Mouse (Mus musculus) lung, postnatal 36 days (tissue): Measurements from ENCODE around the gene Supv3l1.
A peak's percentile ranks its signal among the peaks of the same experiment; 100 is the strongest.

ENCODE experiments used
- DNase-seq: peaks from one replicate; pipeline ENCODE4 v3.0.0; 2022; ENCODE audit warnings: mixed read lengths

Supv3l1 gene

DNA sequence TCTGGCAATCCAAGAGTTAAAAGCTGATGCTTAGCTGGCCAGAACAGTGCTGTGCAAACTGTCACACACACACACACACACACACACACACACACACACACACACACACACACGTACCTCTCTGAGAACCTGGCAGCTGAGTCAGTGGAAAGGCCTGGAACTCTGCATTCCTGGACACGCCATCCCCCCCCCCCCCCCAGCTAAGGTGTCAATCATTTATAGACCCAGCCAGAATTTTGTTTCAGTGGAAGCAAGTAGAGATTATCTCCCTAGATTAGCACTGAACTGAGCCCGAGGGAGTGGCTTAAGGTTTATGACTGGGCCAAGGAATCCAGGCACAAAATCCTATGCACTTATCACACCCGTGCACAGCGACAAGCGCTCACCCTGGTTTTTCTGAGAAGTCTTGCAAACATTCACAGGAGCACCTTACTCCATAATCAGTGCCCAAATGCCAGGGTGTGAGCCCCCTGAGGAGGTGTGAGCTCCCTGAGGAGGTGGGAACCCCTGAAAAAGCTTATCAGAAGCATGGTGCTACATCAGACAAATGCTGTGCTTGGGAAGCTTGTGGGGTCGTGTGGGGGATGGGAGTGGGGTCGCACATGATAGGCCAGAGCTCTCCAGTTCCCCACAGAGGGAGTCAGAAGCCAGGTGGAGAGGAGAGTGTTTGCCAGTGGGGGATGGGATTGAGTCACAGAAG is 36.5 kb downstream of the Supv3l1 start:
- peak; percentile 44 for DNase-seq

DNA sequence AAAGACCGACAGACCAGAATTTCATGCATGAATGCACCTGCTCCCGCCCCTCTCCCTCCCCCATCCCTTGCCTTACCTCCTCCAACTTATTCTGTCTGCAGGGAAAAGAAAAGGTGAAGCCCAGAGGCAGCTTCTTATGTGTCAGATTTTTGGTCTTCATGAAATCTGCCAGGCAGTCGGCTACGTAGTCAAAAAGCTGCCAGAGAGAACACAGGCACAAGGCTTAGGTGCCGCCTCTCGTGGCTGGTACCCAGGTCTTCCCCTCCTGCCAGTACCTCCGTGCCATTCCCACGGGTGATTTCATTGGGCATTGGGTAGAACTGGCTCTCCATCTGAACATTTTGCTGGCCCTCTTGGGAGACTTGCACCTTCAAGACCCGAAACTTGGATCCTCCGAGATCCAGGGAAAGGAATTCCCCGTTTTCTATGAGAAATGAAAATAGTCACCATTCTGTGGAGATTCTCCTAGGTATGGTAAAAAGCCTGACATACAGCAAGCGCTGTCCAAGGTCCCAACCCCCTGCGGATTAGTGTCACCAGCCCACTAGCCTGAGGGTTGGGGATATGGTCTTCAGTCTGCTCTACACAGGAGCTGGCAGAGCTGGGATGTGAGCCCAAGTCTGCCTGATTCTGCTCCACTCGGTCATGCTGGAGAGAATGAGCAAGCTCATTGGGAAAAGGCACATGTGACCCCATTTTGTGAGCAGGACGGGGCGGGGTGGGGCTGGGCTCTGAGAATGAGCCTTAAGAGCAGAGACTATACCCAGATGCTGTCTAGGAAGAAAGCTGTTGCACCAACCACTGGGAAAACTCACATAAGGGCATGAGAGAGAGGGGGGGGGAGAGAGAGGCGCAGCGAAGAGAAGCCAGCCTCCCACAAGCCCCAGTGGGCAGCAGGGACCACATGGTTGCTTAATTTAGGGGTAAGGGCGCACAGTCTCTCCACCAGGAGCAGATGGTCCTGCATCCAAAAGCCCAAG is 37.8 kb downstream of the Supv3l1 start:
- DNase-seq = no peak

DNA sequence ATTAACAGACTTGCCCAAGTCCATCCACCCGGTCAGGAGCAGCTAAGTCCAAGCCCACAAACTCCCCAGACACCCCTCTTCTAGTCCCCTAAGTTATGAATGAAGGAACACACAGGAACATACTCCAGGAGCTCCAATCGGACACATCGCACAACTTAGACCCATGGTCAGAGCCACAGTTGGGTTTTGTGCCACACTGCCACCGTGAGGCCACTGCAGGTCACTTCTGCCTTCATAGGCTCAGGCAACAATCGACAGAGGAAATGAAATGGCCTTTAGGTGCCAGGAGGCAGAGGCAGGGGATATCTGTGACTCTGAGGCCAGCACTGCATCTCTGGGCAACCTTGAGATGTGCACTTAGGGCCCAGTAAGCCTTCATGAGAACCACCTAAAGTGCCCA is 38.6 kb downstream of the Supv3l1 start:
- DNase-seq = peak; percentile 76

DNA sequence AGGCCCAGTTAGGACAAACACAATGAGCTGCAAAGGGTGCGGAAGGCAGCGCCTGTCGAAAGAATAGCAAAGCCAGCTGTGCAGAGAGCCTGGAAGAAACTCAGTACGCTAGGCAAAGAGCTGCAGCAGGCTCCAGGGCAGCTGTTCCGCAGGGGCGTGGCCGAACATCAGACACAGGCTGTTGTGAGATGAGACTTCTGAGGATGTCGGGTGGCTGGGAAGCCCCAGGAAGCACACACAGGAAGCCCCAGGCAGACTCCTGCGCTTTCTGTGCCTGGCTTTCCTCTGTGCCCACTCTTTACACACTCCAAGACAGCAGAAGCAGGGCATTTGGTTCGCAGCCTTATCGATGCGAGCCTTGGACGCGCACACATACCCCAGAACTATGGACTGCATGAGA is 44.6 kb downstream of the Supv3l1 start:
- DNase-seq = peak; percentile 33

DNA sequence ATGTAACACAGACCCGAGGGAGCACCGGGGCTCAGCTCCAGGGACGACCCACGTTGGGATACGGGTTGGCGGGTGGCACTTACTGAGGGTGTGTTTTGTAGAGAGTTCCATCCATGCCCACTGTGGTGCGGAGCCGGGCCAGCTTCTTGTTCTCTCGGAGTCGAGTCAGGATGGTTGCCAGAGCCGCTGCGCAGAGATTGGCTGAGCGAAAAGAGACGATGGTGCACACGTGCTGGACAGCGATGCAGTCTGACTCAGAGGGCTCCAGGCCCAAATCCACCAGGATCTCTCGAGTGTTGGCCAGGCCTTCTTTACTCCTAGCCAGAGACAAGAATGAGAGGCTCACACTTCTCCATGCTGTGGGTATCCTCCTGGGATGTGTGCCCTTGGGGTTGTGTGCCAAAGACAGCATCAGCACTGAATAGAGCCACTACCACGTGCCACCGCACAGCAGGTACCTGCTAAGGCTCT is 47.9 kb downstream of the Supv3l1 start:
- DNase-seq = no peak

DNA sequence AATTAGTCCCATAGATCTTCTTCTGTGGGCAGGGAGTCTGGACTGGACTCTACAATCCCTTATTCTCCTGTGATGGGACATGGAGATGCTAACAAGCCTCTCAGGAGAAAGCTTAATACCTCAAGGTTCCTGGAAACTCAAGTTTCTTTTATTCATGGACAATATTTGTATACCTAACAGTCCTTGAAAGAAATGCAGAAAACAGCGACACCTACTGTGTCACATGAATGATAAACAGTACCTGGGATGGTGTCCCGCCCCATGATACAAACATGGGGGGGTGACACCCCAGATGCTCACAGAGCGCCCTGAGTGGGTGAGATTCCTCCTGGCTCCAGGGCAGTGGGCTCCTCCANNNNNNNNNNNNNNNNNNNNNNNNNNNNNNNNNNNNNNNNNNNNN is 66.5 kb downstream of the Supv3l1 start:
- DNase-seq = no peak

DNA sequence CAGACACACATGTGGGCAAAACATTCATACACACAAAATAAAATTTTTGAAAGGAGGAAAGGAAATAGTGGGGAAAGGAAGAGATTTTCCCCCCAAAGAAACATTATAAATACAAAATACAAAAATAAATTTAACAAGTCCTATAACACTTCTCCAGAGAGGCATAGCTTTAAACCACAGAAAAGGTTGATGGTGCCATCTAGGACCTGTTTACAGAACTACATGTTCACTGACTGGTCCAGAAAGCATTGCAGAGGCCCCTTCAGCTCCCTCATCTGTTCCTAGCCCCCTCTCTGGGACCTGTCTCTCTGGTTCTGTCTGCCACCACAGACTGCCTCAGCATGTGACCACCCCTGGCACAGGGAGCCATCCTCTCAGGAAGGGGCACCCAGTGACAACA is 68.6 kb downstream of the Supv3l1 start:
- DNase-seq = peak; percentile 15

DNA sequence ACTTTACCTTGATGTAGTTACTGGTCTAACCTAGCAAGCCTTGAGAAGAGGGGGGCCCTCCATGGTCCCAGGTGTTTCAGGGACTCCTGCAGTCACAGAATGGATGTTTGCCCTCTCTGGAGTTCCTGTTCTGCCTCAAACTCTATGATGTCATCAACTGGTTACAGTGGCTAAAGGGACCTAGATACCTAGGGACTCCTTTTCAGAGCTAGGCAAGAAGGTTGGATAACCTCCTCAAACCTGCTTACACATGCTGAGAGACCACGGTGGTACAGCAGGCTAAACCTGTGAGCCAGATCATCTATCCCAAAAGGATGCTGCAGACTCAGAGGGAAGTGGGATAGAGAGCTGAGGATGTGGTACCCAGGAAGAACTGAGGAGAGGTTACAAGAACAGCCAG is 69.7 kb downstream of the Supv3l1 start, which contains the start of gene Hk1:
TSS of gene Hk1 (minus strand) at position 101 of the 400 bp plus-strand sequence.
- no peak for DNase-seq
